Mouse (Mus musculus) lung, adult 2 months (tissue): ENCODE data around the gene Prss8. TPM values are rescaled to one million over a fixed set of nuclear protein-coding genes. Genes with fewer than 3 reads are reported as not detected.

Experiments
- DNase-seq: peaks from one replicate; pipeline ENCODE4 v3.0.0; 2022
- H3K4me1 ChIP-seq: fragments of 200-500 bp; 2 replicates; pipeline ENCODE4 v1.6.1; 2011; ENCODE audit warnings: low read length; ENCODE audit not compliant: control insufficient read depth, insufficient read depth
- H3K4me3 ChIP-seq: fragments of 200-500 bp; replicated peaks from 2 replicates; pipeline ENCODE3; 2011; ENCODE audit warnings: low read depth, mild to moderate bottlenecking, control low read depth, low read length; ENCODE audit errors: extremely low read depth
- CTCF ChIP-seq: fragments of 200-500 bp; IDR thresholded peaks from 2 replicates; pipeline ENCODE4 v1.5.1; 2011; ENCODE audit warnings: mild to moderate bottlenecking, low read length, control low read depth; ENCODE audit not compliant: insufficient read depth
- POLR2A ChIP-seq: fragments of 200-500 bp; IDR thresholded peaks from 2 replicates; pipeline ENCODE4 v1.6.1; 2011; ENCODE audit warnings: low read depth, mild to moderate bottlenecking, control low read depth, low read length, borderline replicate concordance; ENCODE audit errors: extremely low read depth
- WGBS: fragments of 180-500 bp; shearing (Covaris S2); methylation state at CpG from one replicate; pipeline ENCODE4 v1.1.7; 2018; 5-methylcytosine and 5-hydroxymethylcytosine counted together
- polyA plus RNA-seq: library from polyadenylated mRNA; depleted of rRNA; stranded (reverse); fragments of >200 nt; gene quantifications from 2 replicates; pipeline ENCODE4 v1.2.3, GENCODE M21; 2012; rRNA removed

Prss8 gene
- polyA plus RNA-seq, result 157 and 158 TPM in 2 replicates

DNA sequence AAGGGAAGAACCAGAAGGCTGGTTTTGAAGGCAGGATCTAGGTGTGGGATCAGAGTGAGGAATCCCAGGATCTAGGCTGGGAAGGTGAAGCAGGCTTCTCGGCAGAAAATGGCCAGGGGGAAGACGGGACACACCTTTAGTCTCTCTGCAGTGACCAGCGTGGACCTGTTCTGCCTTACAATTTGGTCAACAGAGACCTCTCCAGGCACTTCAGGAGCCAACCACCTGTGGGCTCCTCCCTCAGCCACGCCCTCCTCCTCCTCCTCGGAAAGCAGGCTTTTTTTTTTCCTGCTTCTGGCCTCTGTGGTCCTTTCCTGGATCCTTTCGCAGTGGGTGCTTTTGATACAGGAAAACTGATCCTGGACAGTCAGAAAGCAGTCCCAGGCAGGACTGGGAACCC lies at the start of gene Prss8:
Gene Prss8, minus strand, starts transcription at position 182 of the 400 bp plus-strand sequence.
- Histone ChIP-seq H3K4me1 (no peaks in the 10 kb centered on the region), H3K4me3 (peak within 1 kb of the TSS; percentile 56)
- 34% methylated on average over 6 of the region's 6 CpGs for WGBS
- DNase-seq, result peak; percentile 81
- peak; percentile 92; the same call in 1 of the 2 replicates for TF ChIP-seq POLR2A
- TF ChIP-seq CTCF, result no peak

DNA sequence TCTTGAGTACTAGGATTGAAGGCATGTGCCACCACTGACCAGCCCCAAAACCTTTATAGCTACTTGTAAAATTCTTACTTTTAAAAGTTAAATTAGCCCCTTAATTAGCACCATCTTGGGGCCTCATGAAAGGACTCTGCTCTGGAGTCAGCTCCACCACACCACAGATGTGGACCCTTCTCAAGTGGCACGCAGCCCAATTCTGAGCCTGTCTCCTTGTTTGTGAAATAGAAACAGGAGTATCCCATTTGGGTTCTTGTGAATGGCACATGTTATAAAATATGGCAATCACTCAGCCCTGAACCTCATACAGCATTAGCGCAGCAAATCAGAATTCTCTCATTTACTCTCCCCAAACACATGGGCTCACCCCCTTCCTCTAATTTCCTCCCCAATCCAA lies 49.0 kb upstream of the Prss8 start:
- Histone ChIP-seq H3K4me1 (no peaks in the 10 kb centered on the region), H3K4me3 (no peak overlapping the region)
- WGBS, result 96% methylated on average over 2 of the region's 2 CpGs
- TF ChIP-seq POLR2A (no peak), CTCF (no peak)
- no peak for DNase-seq

- no peak for DNase-seq
- TF ChIP-seq POLR2A (no peak), CTCF (no peak)
- 65% methylated on average over 2 of the region's 2 CpGs for WGBS
- no peak overlapping the region for H3K4me3 ChIP-seq
- H3K4me1 ChIP-seq, result peaks cover 6% of the 10 kb centered on the region
Measured at GRCm38 (mm10) chr7:127974413-127974930, 44.6 kb upstream of the Prss8 start.

GRCm38 (mm10) chr7:127967922-127968828 lies 38.3 kb upstream of the Prss8 start:
- DNase-seq, result peak; percentile 79
- TF ChIP-seq CTCF, result no peak
- TF ChIP-seq POLR2A, result 0 out of 2 replicates have a peak, but pooled peaks have one; percentile 7
- 1% methylated on average over 42 of the region's 42 CpGs for WGBS
- peaks cover 14% of the 10 kb centered on the region for H3K4me1 ChIP-seq
- peak overlapping the region; percentile 100 for H3K4me3 ChIP-seq

DNA sequence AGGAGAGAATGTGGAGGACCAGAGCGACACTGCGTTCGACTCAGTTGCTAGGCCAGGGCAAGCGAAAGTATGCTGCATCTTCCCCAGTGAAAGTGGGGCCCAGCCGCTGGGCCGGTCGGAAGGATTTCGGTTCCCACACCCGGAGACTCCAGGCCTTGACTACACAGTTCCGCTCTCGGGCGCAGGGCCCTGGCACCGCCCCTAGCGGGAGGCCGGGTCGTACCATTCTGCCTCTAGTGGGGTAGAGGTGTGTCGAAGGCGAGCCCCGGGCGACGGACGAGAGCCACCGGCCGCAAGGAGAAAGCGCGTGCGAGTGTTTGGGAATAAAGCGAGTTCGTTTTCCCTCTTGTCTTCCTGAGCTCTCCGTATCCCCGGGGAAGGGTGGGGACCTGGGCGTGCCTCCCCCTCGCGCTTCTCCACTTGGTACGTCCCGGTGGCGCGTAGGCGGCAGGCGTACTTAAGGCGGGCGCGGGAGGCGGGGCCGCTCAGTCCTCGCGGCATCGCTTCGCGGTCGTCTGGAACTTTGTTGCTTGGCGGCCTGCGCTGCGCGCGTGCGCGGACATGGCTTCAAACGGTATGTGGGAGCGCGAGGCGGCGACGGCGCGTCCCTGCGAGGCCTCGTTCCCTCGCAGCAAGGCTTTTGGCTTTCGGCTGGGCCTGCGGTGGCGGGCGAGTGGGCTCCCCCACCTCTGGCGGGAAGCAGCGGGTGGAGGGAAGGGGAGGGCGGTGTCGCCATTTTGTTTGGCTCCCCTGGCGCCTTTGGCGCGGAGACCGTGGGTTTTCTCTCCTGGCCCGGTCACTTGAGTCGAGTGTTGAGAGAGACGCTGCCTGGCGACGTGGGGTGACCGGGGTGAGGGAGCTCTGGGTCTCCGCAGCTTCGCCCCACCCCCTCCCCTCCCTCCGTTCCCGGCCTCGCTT lies 37.4 kb upstream of the Prss8 start, which contains the start of gene Fus:
Gene Fus, plus strand, starts transcription at position 454 of the 918 bp plus-strand sequence.
- peak within 1 kb of the TSS; percentile 100 for H3K4me3 ChIP-seq
- H3K4me1 ChIP-seq, result peaks cover 14% of the 10 kb centered on the region
- DNase-seq, result peak; percentile 98
- TF ChIP-seq CTCF (no peak), POLR2A (peak; percentile 100)
- 1% methylated on average over 89 of the region's 92 CpGs for WGBS

DNA sequence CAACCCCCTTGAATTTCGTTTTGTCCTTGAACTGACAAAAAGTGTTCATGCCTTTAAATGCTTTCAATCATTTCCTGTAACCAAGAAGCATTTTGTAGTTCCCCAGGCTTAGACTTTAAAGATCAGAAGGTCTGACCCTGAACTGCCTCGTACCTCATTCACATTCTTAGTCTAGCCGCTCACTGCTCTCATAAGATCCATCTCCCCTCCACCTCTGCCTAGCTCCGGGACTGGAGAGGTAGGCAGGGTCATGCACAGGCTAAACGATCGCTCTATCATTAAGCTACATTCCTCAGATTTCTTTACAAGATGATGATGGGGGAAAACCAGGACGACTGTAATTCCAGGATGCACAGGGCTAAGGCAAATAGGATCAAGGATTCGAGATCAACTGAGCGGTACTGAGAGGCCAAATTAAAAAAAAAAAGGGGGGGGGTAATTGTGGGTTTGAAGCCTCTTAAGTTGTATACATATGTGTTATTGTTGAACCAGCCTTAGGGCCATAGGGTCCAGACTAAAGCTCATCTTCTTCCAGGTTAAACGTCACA lies 36.5 kb upstream of the Prss8 start:
- DNase-seq, result no peak
- Histone ChIP-seq H3K4me1 (peaks cover 14% of the 10 kb centered on the region), H3K4me3 (peak overlapping the region; percentile 100)
- WGBS, result 10% methylated on average over 10 of the region's 10 CpGs
- no peak for TF ChIP-seq CTCF

DNA sequence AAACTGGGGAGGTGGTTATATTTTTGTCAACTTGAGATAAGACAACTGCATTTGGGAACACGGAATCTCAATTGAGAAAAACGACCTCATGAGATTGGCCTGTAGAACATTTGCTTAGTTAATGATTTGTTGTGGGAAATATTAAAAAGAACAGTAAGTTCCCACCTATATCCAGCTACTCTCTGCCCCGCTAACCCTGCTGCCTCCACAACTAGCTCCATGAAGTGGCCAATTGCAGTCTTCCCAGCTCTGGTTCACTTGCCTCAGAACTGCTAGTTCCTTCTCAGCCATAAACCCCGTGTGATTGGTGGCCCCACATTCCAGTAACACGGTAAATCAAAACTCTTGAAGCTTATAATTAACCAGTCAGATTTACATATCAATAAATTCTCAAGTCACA lies 29.5 kb upstream of the Prss8 start:
- no peak for TF ChIP-seq POLR2A
- TF ChIP-seq CTCF, result no peak

DNA sequence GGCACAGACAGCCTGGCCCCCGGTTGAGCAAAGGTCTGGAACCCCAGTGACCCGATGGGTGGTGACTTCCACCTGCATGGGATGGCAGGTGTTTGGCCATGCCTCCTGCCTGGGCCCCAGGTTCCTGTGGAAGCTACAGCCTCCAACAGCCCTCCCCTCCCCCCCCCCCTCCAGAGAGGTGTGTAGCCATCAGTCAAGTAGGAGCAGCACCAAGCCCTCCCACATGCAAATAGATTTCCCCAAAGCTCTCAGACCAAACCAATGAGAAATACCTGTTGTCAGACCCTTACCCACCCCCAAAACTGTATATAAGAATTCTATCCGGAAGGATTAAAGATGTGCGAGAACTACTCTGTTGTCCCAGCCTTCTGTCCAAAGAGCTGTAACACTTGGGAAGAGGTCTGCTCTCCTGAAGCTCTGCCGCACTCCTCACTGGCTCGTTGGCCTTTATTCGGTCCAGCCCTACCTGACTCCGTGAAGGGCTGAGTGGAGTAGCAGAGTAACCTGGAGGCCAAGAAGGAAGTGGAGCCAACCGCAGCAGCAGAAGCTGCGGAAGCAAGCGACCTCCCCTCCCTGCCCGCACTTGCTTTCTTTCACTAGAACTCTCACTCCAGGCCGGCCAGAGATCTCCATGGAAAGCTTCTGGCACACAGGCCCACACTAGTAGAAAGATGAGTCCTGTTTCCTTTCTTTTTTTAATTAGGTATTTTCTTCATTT lies 23.1 kb upstream of the Prss8 start:
- Histone ChIP-seq H3K4me1 (no peaks in the 10 kb centered on the region), H3K4me3 (no peak overlapping the region)
- TF ChIP-seq CTCF (no peak), POLR2A (no peak)
- no peak for DNase-seq
- 33% methylated on average over 13 of the region's 13 CpGs for WGBS

More for the DNA sequence above, 29.5 kb upstream of the Prss8 start:
- no peak overlapping the region for H3K4me3 ChIP-seq
- WGBS, result 57% methylated on average over 5 of the region's 5 CpGs
- H3K4me1 ChIP-seq, result no peaks in the 10 kb centered on the region
- no peak for DNase-seq
